Mouse (Mus musculus) lung, adult 2 months (tissue): ENCODE data around the gene Arhgef1.

ENCODE experiments used
- CTCF ChIP-seq: fragments of 200-500 bp; IDR thresholded peaks from 2 replicates; pipeline ENCODE4 v1.5.1; 2011; ENCODE audit warnings: mild to moderate bottlenecking, low read length, control low read depth; ENCODE audit not compliant: insufficient read depth
- POLR2A ChIP-seq: fragments of 200-500 bp; IDR thresholded peaks from 2 replicates; pipeline ENCODE4 v1.6.1; 2011; ENCODE audit warnings: low read depth, mild to moderate bottlenecking, control low read depth, low read length, borderline replicate concordance; ENCODE audit errors: extremely low read depth

DNA sequence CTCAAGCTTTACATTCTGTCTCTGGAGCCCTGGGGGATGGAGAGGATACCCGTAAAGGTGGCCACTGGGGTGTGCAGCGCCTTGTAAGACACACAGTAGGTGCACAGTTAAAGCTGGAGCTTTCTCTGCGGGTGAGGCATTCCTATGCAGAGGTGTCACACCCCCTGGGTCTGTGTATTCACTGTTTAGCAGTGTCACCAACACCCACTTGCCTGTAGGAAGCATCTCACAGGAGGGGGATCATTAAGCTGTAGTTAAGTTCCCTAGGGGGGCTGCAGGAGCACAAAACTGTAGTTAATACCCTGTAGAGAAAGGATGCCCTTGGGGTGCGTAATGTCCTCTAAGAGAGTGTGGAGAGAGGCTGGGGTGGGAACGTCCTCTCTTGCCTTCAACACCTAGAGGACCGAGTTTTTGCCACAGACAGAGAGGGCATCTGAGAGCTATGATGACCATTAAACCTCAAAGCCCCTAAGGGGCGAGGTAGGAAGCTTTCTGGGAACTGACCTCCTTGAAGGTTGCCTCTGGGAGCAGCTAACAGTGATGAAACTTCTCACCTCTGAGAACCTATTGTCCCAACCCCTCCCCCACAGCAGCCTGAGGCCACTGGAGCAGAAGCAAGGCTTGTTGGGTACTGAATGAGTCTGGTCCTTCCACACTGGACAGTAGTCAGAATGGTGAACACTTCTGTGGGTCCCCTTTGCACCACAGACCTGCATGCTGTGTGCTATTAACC is 44.8 kb downstream of the Arhgef1 start:
- no peak for TF ChIP-seq CTCF
- no peak for TF ChIP-seq POLR2A
